8 mouse cellular contexts compared by ENCODE assay signal in the genomic region with DNA sequence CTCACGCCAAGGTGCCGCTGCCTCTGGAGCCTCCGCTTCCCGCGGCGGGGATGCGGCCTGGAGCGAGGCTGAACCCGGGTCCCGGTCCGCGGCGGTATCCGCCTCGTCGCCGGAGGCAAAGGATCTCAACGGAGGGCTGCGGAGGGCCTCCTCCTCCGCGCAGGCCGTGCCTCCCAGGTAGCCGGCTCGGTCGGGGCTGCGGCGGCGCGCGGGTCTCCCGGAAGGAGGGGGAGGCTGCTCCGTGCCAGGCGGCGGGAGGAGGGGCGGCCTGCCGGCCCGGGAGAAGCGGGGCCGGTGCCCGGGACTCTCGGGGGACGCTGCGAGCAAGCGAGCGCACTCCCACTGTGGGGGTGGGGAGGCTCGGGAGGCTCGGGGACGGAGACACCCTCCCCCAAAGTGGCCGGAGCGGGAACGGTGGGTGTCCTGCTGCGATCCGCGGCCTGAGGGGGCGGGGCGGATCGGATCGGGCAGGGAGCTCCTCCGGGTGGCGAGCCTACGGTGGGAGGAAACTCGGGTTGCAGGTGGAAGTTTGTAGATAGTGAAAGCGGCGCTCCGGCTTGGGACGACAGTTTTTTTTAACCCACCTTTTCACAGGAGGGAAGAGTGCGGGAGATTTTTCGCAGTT. TPM values are rescaled to one million over a fixed set of nuclear protein-coding genes. Genes with fewer than 3 reads are reported as not detected.
DNase-seq lines count a peak whose midpoint lies in the region; ATAC-seq and TF ChIP-seq lines count a peak whose summit lies in the region.

No protein-coding gene starts in this region.

- H3K4me3 ChIP-seq in heart, embryonic 14.5 days (ENCODE audit: control insufficient read depth in 1 of 2, insufficient read depth in 1 of 2, low read depth in 1 of 2, low read length in 2 of 2) = peak overlapping the region; percentile 67 to 96
- peak overlapping the region; percentile 68 for H3K4me3 ChIP-seq in kidney, postnatal 0 days (replicated peaks; ENCODE audit: low read depth, low read length)

- H3K27me3 ChIP-seq in heart, embryonic 14.5 days (ENCODE audit: control insufficient read depth, insufficient read depth, low read length) = no peaks in the 10 kb centered on the region
- no peaks in the 10 kb centered on the region for H3K27me3 ChIP-seq in kidney, postnatal 0 days (ENCODE audit: insufficient read depth, low read length)

- H3K36me3 ChIP-seq in heart, embryonic 14.5 days (ENCODE audit: control insufficient read depth, insufficient read depth, low read length) = peaks cover 12% of the 10 kb centered on the region
- no peaks in the 10 kb centered on the region for H3K36me3 ChIP-seq in kidney, postnatal 0 days (ENCODE audit: insufficient read depth, low read length)

- WGBS in heart, embryonic 14.5 days = under 1% methylated on average over 67 of the region's 68 CpGs
- WGBS in kidney, postnatal 0 days = under 1% methylated on average over 55 of the region's 68 CpGs

- peak overlapping the region; percentile 80 for H3K4me2 ChIP-seq in heart, embryonic 14.5 days (ENCODE audit: low read length)
- H3K4me2 ChIP-seq in kidney, postnatal 0 days (ENCODE audit: low read length) = peak overlapping the region; percentile 58

- H3K9ac ChIP-seq in heart, embryonic 14.5 days (ENCODE audit: low read length) = peak overlapping the region; percentile 89
- H3K9ac ChIP-seq in kidney, postnatal 0 days (ENCODE audit: low read depth, low read length) = peak overlapping the region; percentile 75

- peak; percentile 25 for ATAC-seq in CD4-positive, CD25-positive, alpha-beta regulatory T cell, adult 4 months
- ATAC-seq in heart, embryonic 14.5 days (ENCODE audit: insufficient number of reproducible peaks, insufficient read depth, low FRiP score, low read depth) = peak; percentile 55
- ATAC-seq in kidney, postnatal 0 days (replicated peaks; ENCODE audit: low FRiP score, low read depth) = peak; percentile 61

- peak overlapping the region; percentile 55 to 83 for H3K27ac ChIP-seq in heart, embryonic 14.5 days (replicated peaks in 1 of 2; ENCODE audit: control insufficient read depth in 1 of 2, insufficient read depth in 1 of 2, low read depth in 2 of 2, low read length in 2 of 2)
- H3K27ac ChIP-seq in kidney, postnatal 0 days = peak overlapping the region; percentile 76

- peak; percentile 78 for DNase-seq in ZHBTc4 (ENCODE audit: low read depth, low spot score)
- peak; percentile 72 for DNase-seq in embryo, embryonic 11 days
- peak; percentile 64 for DNase-seq in kidney, postnatal 0 days (ENCODE audit: low spot score)
- peak; percentile 59 for DNase-seq in lung, postnatal 14 days
- peak; percentile 65 for DNase-seq in retina, embryonic 14.5 days (ENCODE audit: low spot score)
- peak; percentile 51 to 62 for DNase-seq in urinary bladder, postnatal 36 days (ENCODE audit: low spot score in 2 of 2)

- no peak for TF ChIP-seq CTCF in kidney, postnatal 0 days (IDR thresholded peaks at IDR 0.05; ENCODE audit: low read depth)

- peaks cover 2 to 14% of the 10 kb centered on the region in 2 experiments; a peak in 2 of 4 replicates for H3K4me1 ChIP-seq in heart, embryonic 14.5 days (ENCODE audit: control insufficient read depth in 2 of 2, insufficient read depth in 2 of 2, low read length in 2 of 2)
- H3K4me1 ChIP-seq in kidney, postnatal 0 days (replicated peaks; ENCODE audit: insufficient read depth, low read length) = peaks cover 8% of the 10 kb centered on the region; the same call in 1 of the 2 replicates

- H3K9me3 ChIP-seq in heart, embryonic 14.5 days (ENCODE audit: control insufficient read depth, low read length) = no peaks in the 10 kb centered on the region
- H3K9me3 ChIP-seq in kidney, postnatal 0 days (replicated peaks; ENCODE audit: low read length) = no peaks in the 10 kb centered on the region

RNA-seq across cellular contexts. Expression of a gene that starts 0.5 kb away (rescaled TPM):
- polyA plus RNA-seq in CD4-positive, CD25-positive, alpha-beta regulatory T cell, adult 4 months (2017; shearing (Covaris generic)) = 10 to 100 TPM; 12.8 to 15.1 TPM
- polyA plus RNA-seq in heart, embryonic 14.5 days (2014; fragmentation: Nextera tagmentation; extraction: Ambion mirVana) = 27.0 and 29.8 TPM in 2 replicates
- polyA plus RNA-seq in kidney, postnatal 0 days (2015; fragmentation: Nextera tagmentation; extraction: Ambion mirVana) = 28.6 and 32.0 TPM in 2 replicates

RNA-seq across cellular contexts. Expression of a gene that starts 54.6 kb away (rescaled TPM):
- not detected for polyA plus RNA-seq in CD4-positive, CD25-positive, alpha-beta regulatory T cell, adult 4 months (2017; shearing (Covaris generic))
- not detected in 2 replicates for polyA plus RNA-seq in heart, embryonic 14.5 days (2014; fragmentation: Nextera tagmentation; extraction: Ambion mirVana)
- not detected in 2 replicates for polyA plus RNA-seq in kidney, postnatal 0 days (2015; fragmentation: Nextera tagmentation; extraction: Ambion mirVana)

Comparison
In these comparisons a context has a peak if more than half of its experiments do, and no peak if none do; other contexts are left out.
1. Peak in every context shown above with its lines: DNase-seq, ATAC-seq, H3K4me3 ChIP-seq and H3K27ac ChIP-seq.